Mouse (Mus musculus): ENCODE measurements around the gene Ormdl3.
"Not testable (repeated sequence)": the region's sequence is repeated elsewhere in the genome, so short reads cannot be mapped to it uniquely, and the experiment has no call there.

Ormdl3 gene

GRCm38 (mm10) chr11:98586892-98587563 lies at the start of gene Ormdl3:
Gene Ormdl3, minus strand, starts transcription at chr11:98587368.
- DNase-seq (ENCODE audit: low read depth), result peak; percentile 86

- not testable (repeated sequence) for DNase-seq (ENCODE audit: low read depth)
Observed at GRCm38 (mm10) chr11:98635312-98635970, 48.3 kb upstream of the Ormdl3 start.

GRCm38 (mm10) chr11:98630646-98631045 lies 43.5 kb upstream of the Ormdl3 start:
- no peak for DNase-seq (ENCODE audit: low read depth)

GRCm38 (mm10) chr11:98628706-98629105 lies 41.5 kb upstream of the Ormdl3 start:
- DNase-seq (ENCODE audit: low read depth), result no peak

GRCm38 (mm10) chr11:98625611-98626410 lies 38.6 kb upstream of the Ormdl3 start, which contains the start of the genes Gm12355 and Gsdma3:
Gene Gm12355, minus strand, starts transcription at chr11:98625661.
Gene Gsdma3, plus strand, starts transcription at chr11:98626360.
- DNase-seq (ENCODE audit: low read depth), result no peak

- not testable (repeated sequence) for DNase-seq (ENCODE audit: low read depth)
Observed at GRCm38 (mm10) chr11:98624381-98624780, 37.2 kb upstream of the Ormdl3 start.

GRCm38 (mm10) chr11:98623981-98624380 lies 36.8 kb upstream of the Ormdl3 start:
- DNase-seq (ENCODE audit: low read depth), result not testable (repeated sequence)

GRCm38 (mm10) chr11:98620791-98621190 lies 33.6 kb upstream of the Ormdl3 start:
- DNase-seq (ENCODE audit: low read depth), result no peak

- no peak for DNase-seq (ENCODE audit: low read depth)
Observed at GRCm38 (mm10) chr11:98606763-98607162, 19.6 kb upstream of the Ormdl3 start.

GRCm38 (mm10) chr11:98604911-98605310 lies 17.7 kb upstream of the Ormdl3 start:
- not testable (repeated sequence) for DNase-seq (ENCODE audit: low read depth)

GRCm38 (mm10) chr11:98603953-98604352 lies 16.8 kb upstream of the Ormdl3 start:
- DNase-seq (ENCODE audit: low read depth), result no peak

- DNase-seq (ENCODE audit: low read depth), result no peak
Observed at GRCm38 (mm10) chr11:98602090-98602690, 15.0 kb upstream of the Ormdl3 start.

- DNase-seq (ENCODE audit: low read depth), result no peak
Observed at GRCm38 (mm10) chr11:98599291-98599690, 12.1 kb upstream of the Ormdl3 start.

- no peak for DNase-seq (ENCODE audit: low read depth)
Observed at GRCm38 (mm10) chr11:98598851-98599290, 11.7 kb upstream of the Ormdl3 start.

- DNase-seq (ENCODE audit: low read depth), result no peak
Observed at GRCm38 (mm10) chr11:98597991-98598390, 10.8 kb upstream of the Ormdl3 start, which contains the start of gene Lrrc3c. Gene Lrrc3c, plus strand, starts transcription at chr11:98598291.

GRCm38 (mm10) chr11:98597363-98597762 lies 10.2 kb upstream of the Ormdl3 start:
- no peak for DNase-seq (ENCODE audit: low read depth)

- no peak for DNase-seq (ENCODE audit: low read depth)
Observed at GRCm38 (mm10) chr11:98595955-98596354, 8.8 kb upstream of the Ormdl3 start.

- DNase-seq (ENCODE audit: low read depth), result no peak
Observed at GRCm38 (mm10) chr11:98595473-98595872, 8.3 kb upstream of the Ormdl3 start.

- no peak for DNase-seq (ENCODE audit: low read depth)
Observed at GRCm38 (mm10) chr11:98595021-98595420, 7.9 kb upstream of the Ormdl3 start.

GRCm38 (mm10) chr11:98590548-98591445 lies 3.6 kb upstream of the Ormdl3 start:
- no peak for DNase-seq (ENCODE audit: low read depth)

GRCm38 (mm10) chr11:98589306-98589705 lies 2.1 kb upstream of the Ormdl3 start:
- DNase-seq (ENCODE audit: low read depth), result no peak
